Mouse (Mus musculus): Measurements from ENCODE around the gene Tbkbp1. TPM values are rescaled to one million over a fixed set of nuclear protein-coding genes. Genes with fewer than 3 reads are reported as not detected.

The Tbkbp1 gene
- polyA plus RNA-seq, 1 experiment, result 0.22 TPM

GRCm38 (mm10) chr11:97184875-97185274 lies 33.6 kb upstream of the Tbkbp1 start:
- Histone ChIP-seq H3K27me3 (ENCODE audit: control insufficient read depth, insufficient read depth, insufficient read length) (no peaks in the 10 kb centered on the region), H3K4me2 (ENCODE audit: low read depth) (peak overlapping the region; percentile 20), H3K79me2 (ENCODE audit: control insufficient read depth, insufficient read depth) (peaks cover 73% of the 10 kb centered on the region), H3K4me3 (no peak overlapping the region), H3K36me3 (ENCODE audit: control insufficient read depth, insufficient read depth) (peaks cover 57% of the 10 kb centered on the region), H3ac (ENCODE audit: control insufficient read depth, insufficient read length) (no peak overlapping the region)
- TF ChIP-seq REST (IDR thresholded peaks at IDR 0.05; ENCODE audit: insufficient read depth, insufficient read length) (peak; percentile 69), MAX (IDR thresholded peaks at IDR 0.05; ENCODE audit: low read depth) (no peak), CEBPB (IDR thresholded peaks at IDR 0.05; ENCODE audit: insufficient read depth, poor library complexity, severe bottlenecking) (no peak)

- TF ChIP-seq MYOD1 (IDR thresholded peaks at IDR 0.05; ENCODE audit: control insufficient read depth in 1 of 3, insufficient read length in 2 of 3, low read depth in 2 of 3) (no peak), TCF12 (IDR thresholded peaks at IDR 0.05; ENCODE audit: insufficient read depth, poor library complexity, severe bottlenecking) (no peak), TCF3 (IDR thresholded peaks at IDR 0.05; ENCODE audit: insufficient read length, low read depth) (no peak), POLR2AphosphoS2 (IDR thresholded peaks at IDR 0.05; ENCODE audit: insufficient read length, low read depth) (no peak), REST (IDR thresholded peaks at IDR 0.05; ENCODE audit: insufficient read depth, insufficient read length) (no peak), MAX (IDR thresholded peaks at IDR 0.05; ENCODE audit: low read depth) (no peak), SRF (IDR thresholded peaks at IDR 0.05; ENCODE audit: control insufficient read depth, insufficient read length, low read depth) (no peak), MYOG (IDR thresholded peaks at IDR 0.05; ENCODE audit: control insufficient read depth in 1 of 3, insufficient read depth in 1 of 3, insufficient read length in 2 of 3, low read depth in 2 of 3) (no peak), POLR2A (IDR thresholded peaks at IDR 0.05; ENCODE audit: insufficient read length, low read depth) (no peak), E2F4 (IDR thresholded peaks at IDR 0.05; ENCODE audit: insufficient read depth) (no peak), CEBPB (IDR thresholded peaks at IDR 0.05; ENCODE audit: insufficient read depth, poor library complexity, severe bottlenecking) (no peak)
- Histone ChIP-seq H3K4me2 (ENCODE audit: low read depth) (no peak overlapping the region), H3K36me3 (ENCODE audit: control insufficient read depth, insufficient read depth) (peaks cover 78% of the 10 kb centered on the region), H3ac (ENCODE audit: control insufficient read depth, insufficient read length) (no peak overlapping the region), H3K4me3 (no peak overlapping the region), H3K27me3 (ENCODE audit: control insufficient read depth, insufficient read depth, insufficient read length) (no peaks in the 10 kb centered on the region), H3K79me2 (ENCODE audit: control insufficient read depth, insufficient read depth) (peaks cover 87% of the 10 kb centered on the region)
Observed at GRCm38 (mm10) chr11:97182446-97182845, 31.2 kb upstream of the Tbkbp1 start.

- H3K4me3 ChIP-seq, result no peak overlapping the region
Observed at GRCm38 (mm10) chr11:97181061-97181460, 29.8 kb upstream of the Tbkbp1 start.

GRCm38 (mm10) chr11:97178198-97178597 lies 26.9 kb upstream of the Tbkbp1 start:
- H3K4me2 ChIP-seq (ENCODE audit: low read depth), result no peak overlapping the region
- peaks cover 89% of the 10 kb centered on the region for H3K36me3 ChIP-seq (ENCODE audit: control insufficient read depth, insufficient read depth)
- H3K27me3 ChIP-seq (ENCODE audit: control insufficient read depth, insufficient read depth, insufficient read length), result no peaks in the 10 kb centered on the region
- H3ac ChIP-seq (ENCODE audit: control insufficient read depth, insufficient read length), result no peak overlapping the region
- H3K4me3 ChIP-seq, result no peak overlapping the region
- peaks cover 60% of the 10 kb centered on the region for H3K79me2 ChIP-seq (ENCODE audit: control insufficient read depth, insufficient read depth)
- no peak for TF ChIP-seq SRF (IDR thresholded peaks at IDR 0.05; ENCODE audit: control insufficient read depth, insufficient read length, low read depth)
- no peak for TF ChIP-seq POLR2AphosphoS2 (IDR thresholded peaks at IDR 0.05; ENCODE audit: insufficient read length, low read depth)
- no peak for TF ChIP-seq REST (IDR thresholded peaks at IDR 0.05; ENCODE audit: insufficient read depth, insufficient read length)
- no peak for TF ChIP-seq POLR2A (IDR thresholded peaks at IDR 0.05; ENCODE audit: insufficient read length, low read depth)
- no peak for TF ChIP-seq MYOD1 (IDR thresholded peaks at IDR 0.05; ENCODE audit: control insufficient read depth in 1 of 3, insufficient read length in 2 of 3, low read depth in 2 of 3)
- no peak for TF ChIP-seq CEBPB (IDR thresholded peaks at IDR 0.05; ENCODE audit: insufficient read depth, poor library complexity, severe bottlenecking)
- TF ChIP-seq TCF12 (IDR thresholded peaks at IDR 0.05; ENCODE audit: insufficient read depth, poor library complexity, severe bottlenecking), result no peak

More at GRCm38 (mm10) chr11:97181061-97181460, 29.8 kb upstream of the Tbkbp1 start:
- Histone ChIP-seq H3K36me3 (ENCODE audit: control insufficient read depth, insufficient read depth) (peaks cover 91% of the 10 kb centered on the region), H3K4me2 (ENCODE audit: low read depth) (no peak overlapping the region), H3K79me2 (ENCODE audit: control insufficient read depth, insufficient read depth) (peaks cover 78% of the 10 kb centered on the region), H3ac (ENCODE audit: control insufficient read depth, insufficient read length) (no peak overlapping the region), H3K27me3 (ENCODE audit: control insufficient read depth, insufficient read depth, insufficient read length) (no peaks in the 10 kb centered on the region)
- TF ChIP-seq E2F4 (IDR thresholded peaks at IDR 0.05; ENCODE audit: insufficient read depth) (no peak), CEBPB (IDR thresholded peaks at IDR 0.05; ENCODE audit: insufficient read depth, poor library complexity, severe bottlenecking) (no peak), POLR2A (IDR thresholded peaks at IDR 0.05; ENCODE audit: insufficient read length, low read depth) (no peak)

- Histone ChIP-seq H3K27me3 (ENCODE audit: control insufficient read depth, insufficient read depth, insufficient read length) (no peaks in the 10 kb centered on the region), H3K4me3 (no peak overlapping the region), H3K36me3 (ENCODE audit: control insufficient read depth, insufficient read depth) (peaks cover 89% of the 10 kb centered on the region), H3K79me2 (ENCODE audit: control insufficient read depth, insufficient read depth) (peaks cover 46% of the 10 kb centered on the region), H3K4me2 (ENCODE audit: low read depth) (no peak overlapping the region), H3ac (ENCODE audit: control insufficient read depth, insufficient read length) (no peak overlapping the region)
- TF ChIP-seq MYOD1 (IDR thresholded peaks at IDR 0.05; ENCODE audit: control insufficient read depth in 1 of 3, insufficient read length in 2 of 3, low read depth in 2 of 3) (no peak), MYOG (IDR thresholded peaks at IDR 0.05; ENCODE audit: control insufficient read depth in 1 of 3, insufficient read depth in 1 of 3, insufficient read length in 2 of 3, low read depth in 2 of 3) (no peak)
Observed at GRCm38 (mm10) chr11:97176851-97177250, 25.6 kb upstream of the Tbkbp1 start.

DNA sequence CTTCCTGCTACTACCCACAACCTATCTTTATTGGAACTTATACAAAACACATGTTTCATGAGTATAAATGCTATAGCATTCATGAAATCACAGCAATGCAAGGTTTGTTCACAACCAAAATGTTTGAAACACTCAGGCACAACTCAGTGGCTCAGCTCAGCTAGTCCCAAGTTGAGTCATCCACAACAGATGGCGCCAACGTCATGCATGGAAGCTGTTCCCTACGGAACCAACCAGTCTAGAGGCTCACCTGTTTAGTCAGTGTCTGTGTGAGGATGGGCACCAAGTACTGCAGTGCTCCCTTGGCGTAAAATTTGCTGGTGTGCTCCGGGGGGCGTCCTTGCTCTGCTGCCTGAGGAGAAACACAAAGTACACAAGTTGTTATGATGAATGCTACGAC lies 24.2 kb upstream of the Tbkbp1 start:
- Histone ChIP-seq H3K4me3 (no peak overlapping the region), H3ac (ENCODE audit: control insufficient read depth, insufficient read length) (no peak overlapping the region), H3K27me3 (ENCODE audit: control insufficient read depth, insufficient read depth, insufficient read length) (no peaks in the 10 kb centered on the region), H3K36me3 (ENCODE audit: control insufficient read depth, insufficient read depth) (peaks cover 89% of the 10 kb centered on the region), H3K4me2 (ENCODE audit: low read depth) (no peak overlapping the region), H3K79me2 (ENCODE audit: control insufficient read depth, insufficient read depth) (peaks cover 33% of the 10 kb centered on the region)
- no peak for TF ChIP-seq CEBPB (IDR thresholded peaks at IDR 0.05; ENCODE audit: insufficient read depth, poor library complexity, severe bottlenecking)
- no peak for TF ChIP-seq USF1 (IDR thresholded peaks at IDR 0.05; ENCODE audit: low read depth)
- no peak for TF ChIP-seq POLR2AphosphoS2 (IDR thresholded peaks at IDR 0.05; ENCODE audit: insufficient read length, low read depth)
- no peak for TF ChIP-seq TCF12 (IDR thresholded peaks at IDR 0.05; ENCODE audit: insufficient read depth, poor library complexity, severe bottlenecking)
- no peak for TF ChIP-seq TCF3 (IDR thresholded peaks at IDR 0.05; ENCODE audit: insufficient read length, low read depth)
- no peak for TF ChIP-seq E2F4 (IDR thresholded peaks at IDR 0.05; ENCODE audit: insufficient read depth)
- no peak for TF ChIP-seq MYOG (IDR thresholded peaks at IDR 0.05; ENCODE audit: control insufficient read depth in 1 of 3, insufficient read depth in 1 of 3, insufficient read length in 2 of 3, low read depth in 2 of 3)
- no peak for TF ChIP-seq MYOD1 (IDR thresholded peaks at IDR 0.05; ENCODE audit: control insufficient read depth in 1 of 3, insufficient read length in 2 of 3, low read depth in 2 of 3)
- no peak for TF ChIP-seq REST (IDR thresholded peaks at IDR 0.05; ENCODE audit: insufficient read depth, insufficient read length)
- no peak for TF ChIP-seq MAX (IDR thresholded peaks at IDR 0.05; ENCODE audit: low read depth)
- TF ChIP-seq SRF (IDR thresholded peaks at IDR 0.05; ENCODE audit: control insufficient read depth, insufficient read length, low read depth), result no peak
- TF ChIP-seq POLR2A (IDR thresholded peaks at IDR 0.05; ENCODE audit: insufficient read length, low read depth), result no peak

Data from myocyte (in vitro differentiated cells).